Mouse (Mus musculus): ENCODE results near the gene Dclk1.

DNA sequence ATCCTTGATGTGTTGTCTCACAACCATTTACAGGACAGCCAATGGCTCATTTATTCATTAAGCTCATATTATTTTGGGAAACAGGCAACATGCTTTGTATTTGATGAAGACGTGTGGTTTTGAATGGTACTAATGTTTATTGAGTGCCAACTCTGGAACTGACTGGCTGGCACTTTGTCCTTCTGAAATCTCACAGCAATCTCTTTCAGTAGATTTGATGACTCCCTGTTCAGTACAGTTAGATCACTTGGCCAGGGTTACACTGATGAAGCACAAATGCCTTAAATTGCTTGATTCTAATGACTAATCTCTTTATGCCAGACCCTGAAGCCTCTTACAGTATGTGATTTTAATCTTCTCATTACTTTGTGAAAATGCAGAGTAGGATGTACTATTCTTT lies 75.9 kb downstream of the Dclk1 start:
- no peak for TF ChIP-seq CTCF (IDR thresholded peaks at IDR 0.05; ENCODE audit: low read depth)
- no peak for TF ChIP-seq EP300 (IDR thresholded peaks at IDR 0.05; ENCODE audit: low read depth)

Measured in liver, embryonic 14.5 days (tissue).